Mouse (Mus musculus) right cerebral cortex, adult 18-20 months (tissue): ENCODE data around the gene Usp34.
"Not testable (repeated sequence)": the region's sequence is repeated elsewhere in the genome, so short reads cannot be mapped to it uniquely, and the experiment has no call there.

Experiments
- DNase-seq: peaks from one replicate; pipeline ENCODE4 v3.0.0; 2022; ENCODE audit warnings: mixed read lengths

Usp34 gene

DNA sequence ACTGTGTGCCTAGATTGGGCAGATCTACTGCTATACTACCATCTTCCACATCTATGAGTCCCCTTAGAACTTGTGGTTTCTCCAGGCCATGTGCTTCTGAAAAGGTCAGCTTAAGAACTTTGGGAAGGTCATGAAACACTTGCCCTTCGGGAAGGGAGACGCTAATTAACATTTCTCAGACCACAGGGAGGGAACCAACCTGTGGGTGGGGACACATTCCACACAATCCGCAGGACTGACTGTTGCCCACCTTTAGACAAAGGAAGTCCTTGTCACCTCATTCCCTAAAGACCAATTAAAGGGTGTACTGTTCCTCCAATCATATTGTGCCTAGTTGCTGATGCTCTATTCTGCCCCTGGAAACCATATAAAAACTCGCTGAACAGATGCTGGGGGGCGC, 198.1 kb downstream of the Usp34 start:
- DNase-seq: not testable (repeated sequence)

DNA sequence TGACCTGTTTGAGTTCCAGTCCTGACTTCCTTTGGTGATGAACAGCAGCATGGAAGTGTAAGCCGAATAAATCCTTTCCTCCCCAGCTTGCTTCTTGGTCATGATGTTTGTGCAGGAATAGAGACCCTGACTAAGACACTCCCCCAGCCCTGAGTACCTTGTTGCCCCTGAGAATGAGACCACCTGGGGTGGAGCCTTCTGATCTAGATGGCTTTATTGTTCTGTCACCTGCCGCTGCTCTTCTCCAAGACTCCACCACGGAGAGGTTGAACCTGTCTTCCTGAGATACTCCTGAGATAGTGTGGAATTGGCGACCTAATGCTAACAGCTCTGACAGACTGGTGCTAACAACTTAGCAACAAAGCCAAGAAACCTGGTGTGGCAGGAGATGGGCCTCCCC, 208.1 kb downstream of the Usp34 start:
- DNase-seq: not testable (repeated sequence)

DNA sequence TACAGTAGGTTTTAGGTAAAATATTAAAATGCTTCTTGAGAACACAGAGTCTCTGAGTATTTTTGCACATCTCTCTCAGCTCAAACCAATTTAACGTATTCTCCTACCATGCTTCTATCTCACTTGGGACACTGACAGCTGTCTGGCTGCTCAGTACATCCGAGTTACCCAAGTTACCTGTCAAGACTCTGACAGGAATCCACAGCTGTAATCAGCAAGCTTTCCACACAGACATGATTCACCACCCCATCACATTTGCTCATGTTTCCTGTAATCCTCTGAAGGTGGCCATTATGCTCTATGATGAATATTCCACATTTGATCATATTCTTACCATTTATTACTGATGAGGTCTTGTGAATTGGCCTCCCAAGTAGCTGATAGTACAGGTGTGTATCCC, 208.6 kb downstream of the Usp34 start:
- DNase-seq: no peak

DNA sequence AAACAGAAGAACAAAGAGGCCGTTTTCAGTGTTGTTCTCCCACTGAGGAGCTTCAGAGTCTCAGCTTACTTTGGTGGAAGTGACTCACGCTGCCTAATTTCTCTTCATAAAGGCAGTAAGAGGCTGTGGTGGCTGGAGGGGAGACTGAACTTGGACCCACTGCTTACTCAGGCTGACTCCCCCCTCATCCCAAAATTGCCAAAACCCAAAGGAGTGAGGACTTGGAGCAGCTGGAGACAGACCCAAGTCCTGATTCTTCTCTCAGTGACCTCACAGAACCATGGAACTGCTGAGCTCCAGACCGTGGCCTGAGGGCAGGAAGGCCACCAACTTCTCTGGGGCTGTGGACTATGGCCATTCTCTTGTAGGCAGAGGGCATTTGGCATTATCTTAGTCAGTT, 212.3 kb downstream of the Usp34 start:
- DNase-seq: no peak

DNA sequence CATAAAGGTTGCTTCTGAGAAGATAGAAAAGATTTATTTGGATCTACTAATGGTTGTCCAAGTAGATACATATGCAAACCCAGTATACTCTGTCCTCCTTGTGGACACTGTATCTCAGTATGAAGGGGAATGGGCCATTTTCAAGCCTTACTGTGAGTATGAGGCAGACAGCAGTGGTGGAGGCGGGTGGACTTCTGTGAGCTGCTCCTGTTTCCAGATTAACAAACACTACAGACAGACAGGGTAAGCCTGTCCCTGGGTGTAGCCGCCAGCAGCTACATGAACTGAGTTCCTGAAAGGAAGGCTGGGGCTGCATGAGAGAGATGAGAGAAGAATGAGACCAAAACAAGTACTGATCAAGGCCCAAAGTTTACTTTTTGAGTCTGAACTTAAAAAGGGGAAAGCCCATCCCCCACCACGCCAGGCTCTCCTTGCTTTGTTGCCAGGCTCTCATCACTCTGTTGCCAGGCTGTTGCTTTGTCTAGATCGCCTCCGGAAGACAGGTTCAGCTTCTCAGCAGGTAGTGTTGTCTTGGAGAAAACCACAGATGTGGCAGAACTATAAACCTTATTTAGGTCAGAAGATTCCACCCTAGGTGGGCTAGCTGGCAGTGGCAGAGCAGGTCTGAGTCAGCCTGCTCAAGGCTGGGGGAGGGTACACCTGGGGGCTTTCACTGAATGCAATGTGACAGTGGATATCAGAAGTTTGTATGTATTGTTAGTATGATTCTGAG, 213.9 kb downstream of the Usp34 start, which contains the start of gene 1700093K21Rik:
TSS of gene 1700093K21Rik (minus strand) at position 683 of the 733 bp plus-strand sequence.
- no peak for DNase-seq

DNA sequence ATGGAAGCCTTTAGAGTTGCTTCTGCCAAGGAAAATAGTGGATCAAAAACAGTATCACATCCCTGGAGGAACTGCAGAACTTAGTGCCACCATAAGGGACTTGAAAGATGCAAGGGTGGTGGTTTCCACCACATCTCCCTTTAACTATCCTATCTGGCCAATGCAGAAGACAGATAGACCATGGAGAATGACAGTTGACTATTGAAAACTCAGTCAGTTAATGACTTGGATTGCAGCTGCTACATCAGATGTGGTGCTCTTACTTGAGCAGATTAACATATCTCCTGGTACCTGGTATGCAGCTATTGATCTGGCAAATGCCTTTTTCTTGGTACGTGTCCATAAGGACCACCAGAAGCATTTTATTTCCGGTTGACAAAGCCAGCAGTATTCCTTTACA, 230.8 kb downstream of the Usp34 start:
- DNase-seq: no peak
